Mouse (Mus musculus): ENCODE results near the gene Pbx1. TPM values are rescaled to one million over a fixed set of nuclear protein-coding genes. Genes with fewer than 3 reads are reported as not detected.

The Pbx1 gene
- polyA plus RNA-seq, 1 experiment: 11.0 TPM

- WGBS: 41% methylated on average over 7 of the region's 7 CpGs
- no peaks in the 10 kb centered on the region for H3K36me3 ChIP-seq (ENCODE audit: control insufficient read depth, insufficient read depth, low read length)
- H3K27me3 ChIP-seq (ENCODE audit: control insufficient read depth, insufficient read depth, low read length): no peaks in the 10 kb centered on the region
- H3K4me3 ChIP-seq (ENCODE audit: low read depth, low read length): no peak overlapping the region
- no peak overlapping the region for H3K27ac ChIP-seq (ENCODE audit: insufficient read depth, low read depth, low read length)
- TF ChIP-seq CTCF (IDR thresholded peaks at IDR 0.05; ENCODE audit: extremely low read depth, insufficient read length, insufficient replicate concordance, low read depth, low read length) (no peak), POLR2A (IDR thresholded peaks at IDR 0.05; ENCODE audit: low read depth, low read length) (no peak)
- no peaks in the 10 kb centered on the region for H3K4me1 ChIP-seq (ENCODE audit: control insufficient read depth, insufficient read depth, insufficient read length, low read length)
Observed at GRCm38 (mm10) chr1:168135545-168135944, 296.5 kb downstream of the Pbx1 start.

GRCm38 (mm10) chr1:168133696-168134095 is 298.4 kb downstream of the Pbx1 start:
- no peak for TF ChIP-seq CTCF (IDR thresholded peaks at IDR 0.05; ENCODE audit: extremely low read depth, insufficient read length, insufficient replicate concordance, low read depth, low read length)
- Histone ChIP-seq H3K27ac (ENCODE audit: insufficient read depth, low read depth, low read length) (no peak overlapping the region), H3K27me3 (ENCODE audit: control insufficient read depth, insufficient read depth, low read length) (no peaks in the 10 kb centered on the region), H3K36me3 (ENCODE audit: control insufficient read depth, insufficient read depth, low read length) (no peaks in the 10 kb centered on the region), H3K4me3 (ENCODE audit: low read depth, low read length) (no peak overlapping the region), H3K4me1 (ENCODE audit: control insufficient read depth, insufficient read depth, insufficient read length, low read length) (no peaks in the 10 kb centered on the region)

GRCm38 (mm10) chr1:168128004-168128403 is 304.1 kb downstream of the Pbx1 start:
- no peak for TF ChIP-seq POLR2A (IDR thresholded peaks at IDR 0.05; ENCODE audit: low read depth, low read length)
- TF ChIP-seq CTCF (IDR thresholded peaks at IDR 0.05; ENCODE audit: extremely low read depth, insufficient read length, insufficient replicate concordance, low read depth, low read length): no peak
- no peaks in the 10 kb centered on the region for H3K36me3 ChIP-seq (ENCODE audit: control insufficient read depth, insufficient read depth, low read length)
- no peak overlapping the region for H3K4me3 ChIP-seq (ENCODE audit: low read depth, low read length)
- H3K27ac ChIP-seq (ENCODE audit: insufficient read depth, low read depth, low read length): no peak overlapping the region
- WGBS: 72% methylated on average over 4 of the region's 4 CpGs
- no peaks in the 10 kb centered on the region for H3K4me1 ChIP-seq (ENCODE audit: control insufficient read depth, insufficient read depth, insufficient read length, low read length)
- H3K27me3 ChIP-seq (ENCODE audit: control insufficient read depth, insufficient read depth, low read length): no peaks in the 10 kb centered on the region

GRCm38 (mm10) chr1:168124643-168125490 is 307.2 kb downstream of the Pbx1 start:
- Histone ChIP-seq H3K27me3 (ENCODE audit: control insufficient read depth, insufficient read depth, low read length) (no peaks in the 10 kb centered on the region), H3K36me3 (ENCODE audit: control insufficient read depth, insufficient read depth, low read length) (no peaks in the 10 kb centered on the region), H3K4me1 (ENCODE audit: control insufficient read depth, insufficient read depth, insufficient read length, low read length) (no peaks in the 10 kb centered on the region), H3K4me3 (ENCODE audit: low read depth, low read length) (no peak overlapping the region), H3K27ac (ENCODE audit: insufficient read depth, low read depth, low read length) (no peak overlapping the region)
- TF ChIP-seq POLR2A (IDR thresholded peaks at IDR 0.05; ENCODE audit: low read depth, low read length) (no peak), CTCF (IDR thresholded peaks at IDR 0.05; ENCODE audit: extremely low read depth, insufficient read length, insufficient replicate concordance, low read depth, low read length) (no peak)
- WGBS: 69% methylated on average over 5 of the region's 5 CpGs

- TF ChIP-seq CTCF (IDR thresholded peaks at IDR 0.05; ENCODE audit: extremely low read depth, insufficient read length, insufficient replicate concordance, low read depth, low read length): no peak
- TF ChIP-seq POLR2A (IDR thresholded peaks at IDR 0.05; ENCODE audit: low read depth, low read length): no peak
- H3K36me3 ChIP-seq (ENCODE audit: control insufficient read depth, insufficient read depth, low read length): no peaks in the 10 kb centered on the region
- 87% methylated on average over 5 of the region's 5 CpGs for WGBS
Observed at GRCm38 (mm10) chr1:168118077-168118476, 314.0 kb downstream of the Pbx1 start.

GRCm38 (mm10) chr1:168117367-168117766 is 314.7 kb downstream of the Pbx1 start:
- no peaks in the 10 kb centered on the region for H3K4me1 ChIP-seq (ENCODE audit: control insufficient read depth, insufficient read depth, insufficient read length, low read length)
- H3K4me3 ChIP-seq (ENCODE audit: low read depth, low read length): no peak overlapping the region
- no peaks in the 10 kb centered on the region for H3K36me3 ChIP-seq (ENCODE audit: control insufficient read depth, insufficient read depth, low read length)
- no peak overlapping the region for H3K27ac ChIP-seq (ENCODE audit: insufficient read depth, low read depth, low read length)
- 79% methylated on average over 4 of the region's 4 CpGs for WGBS
- TF ChIP-seq CTCF (IDR thresholded peaks at IDR 0.05; ENCODE audit: extremely low read depth, insufficient read length, insufficient replicate concordance, low read depth, low read length): no peak
- no peak for TF ChIP-seq POLR2A (IDR thresholded peaks at IDR 0.05; ENCODE audit: low read depth, low read length)
- H3K27me3 ChIP-seq (ENCODE audit: control insufficient read depth, insufficient read depth, low read length): no peaks in the 10 kb centered on the region

More at GRCm38 (mm10) chr1:168118077-168118476, 314.0 kb downstream of the Pbx1 start:
- no peak overlapping the region for H3K4me3 ChIP-seq (ENCODE audit: low read depth, low read length)
- H3K27ac ChIP-seq (ENCODE audit: insufficient read depth, low read depth, low read length): no peak overlapping the region
- no peaks in the 10 kb centered on the region for H3K4me1 ChIP-seq (ENCODE audit: control insufficient read depth, insufficient read depth, insufficient read length, low read length)
- no peaks in the 10 kb centered on the region for H3K27me3 ChIP-seq (ENCODE audit: control insufficient read depth, insufficient read depth, low read length)

GRCm38 (mm10) chr1:168109797-168110196 is 322.3 kb downstream of the Pbx1 start:
- H3K36me3 ChIP-seq (ENCODE audit: control insufficient read depth, insufficient read depth, low read length): no peaks in the 10 kb centered on the region
- TF ChIP-seq CTCF (IDR thresholded peaks at IDR 0.05; ENCODE audit: extremely low read depth, insufficient read length, insufficient replicate concordance, low read depth, low read length): no peak
- no peak for TF ChIP-seq POLR2A (IDR thresholded peaks at IDR 0.05; ENCODE audit: low read depth, low read length)
- 72% methylated on average over 8 of the region's 8 CpGs for WGBS
- H3K27ac ChIP-seq (ENCODE audit: insufficient read depth, low read depth, low read length): no peak overlapping the region
- no peaks in the 10 kb centered on the region for H3K27me3 ChIP-seq (ENCODE audit: control insufficient read depth, insufficient read depth, low read length)
- H3K4me1 ChIP-seq (ENCODE audit: control insufficient read depth, insufficient read depth, insufficient read length, low read length): no peaks in the 10 kb centered on the region
- no peak overlapping the region for H3K4me3 ChIP-seq (ENCODE audit: low read depth, low read length)

All from small intestine, adult 2 months (tissue).